Mouse (Mus musculus): Measurements from ENCODE around the gene Tnni1. TPM values are rescaled to one million over a fixed set of nuclear protein-coding genes. Genes with fewer than 3 reads are reported as not detected.

The Tnni1 gene
- total RNA-seq, 2 experiments from 2014 or later: 2.1 to 3.5 TPM

- peak; percentile 70 to 74 for DNase-seq
Observed at GRCm38 (mm10) chr1:135811016-135811646, 31.9 kb downstream of the Tnni1 start.

GRCm38 (mm10) chr1:135812205-135812604, 33.0 kb downstream of the Tnni1 start:
- no peak for DNase-seq

- DNase-seq: no peak
Observed at GRCm38 (mm10) chr1:135812618-135813017, 33.4 kb downstream of the Tnni1 start.

GRCm38 (mm10) chr1:135813071-135813470, 33.8 kb downstream of the Tnni1 start:
- no peak for DNase-seq

- no peak for DNase-seq
Observed at GRCm38 (mm10) chr1:135813687-135814395, 34.6 kb downstream of the Tnni1 start.

- DNase-seq: no peak
Observed at GRCm38 (mm10) chr1:135814531-135814930, 35.3 kb downstream of the Tnni1 start.

- no peak for DNase-seq
Observed at GRCm38 (mm10) chr1:135817595-135817994, 38.4 kb downstream of the Tnni1 start.

- DNase-seq: no peak
Observed at GRCm38 (mm10) chr1:135818481-135819086, 39.4 kb downstream of the Tnni1 start, which contains the start of gene Lad1. Gene Lad1, plus strand, starts transcription at chr1:135818598.

- DNase-seq: no peak
Observed at GRCm38 (mm10) chr1:135820071-135820470, 40.8 kb downstream of the Tnni1 start.

GRCm38 (mm10) chr1:135820736-135821364, 41.6 kb downstream of the Tnni1 start:
- DNase-seq: no peak

- DNase-seq: no peak
Observed at GRCm38 (mm10) chr1:135821780-135822179, 42.5 kb downstream of the Tnni1 start.

- DNase-seq: no peak
Observed at GRCm38 (mm10) chr1:135828918-135829317, 49.7 kb downstream of the Tnni1 start.

GRCm38 (mm10) chr1:135834206-135834859, 55.1 kb downstream of the Tnni1 start:
- DNase-seq: no peak

- DNase-seq: no peak
Observed at GRCm38 (mm10) chr1:135834983-135835382, 55.7 kb downstream of the Tnni1 start.

GRCm38 (mm10) chr1:135835716-135836483, 56.7 kb downstream of the Tnni1 start, which contains the start of gene Tnnt2:
Gene Tnnt2, plus strand, starts transcription at chr1:135836354.
- no peak for DNase-seq

GRCm38 (mm10) chr1:135838626-135839025, 59.4 kb downstream of the Tnni1 start:
- DNase-seq: no peak

GRCm38 (mm10) chr1:135839065-135839464, 59.8 kb downstream of the Tnni1 start:
- no peak for DNase-seq

- DNase-seq: no peak
Observed at GRCm38 (mm10) chr1:135840675-135841395, 61.6 kb downstream of the Tnni1 start.

GRCm38 (mm10) chr1:135843519-135844262, 64.5 kb downstream of the Tnni1 start:
- no peak for DNase-seq

GRCm38 (mm10) chr1:135844481-135844880, 65.2 kb downstream of the Tnni1 start:
- no peak for DNase-seq

Data from layer of hippocampus, postnatal 36 days (tissue).